Mouse (Mus musculus): ENCODE results near the gene Smpdl3b. TPM values are rescaled to one million over a fixed set of nuclear protein-coding genes. Genes with fewer than 3 reads are reported as not detected.

The Smpdl3b gene
- total and polyA plus RNA-seq, 3 experiments: 0.28 to 0.69 TPM; not detected in 1

Other genes starting within 250 kb of the Smpdl3b start
- 9.6 and 38.3 TPM in 2 replicates for gene Sesn2, start 246.8 kb downstream of the Smpdl3b start, total RNA-seq (2012; rRNA removed)
- gene Sesn2, start 246.8 kb downstream of the Smpdl3b start, polyA plus RNA-seq (2012; ENCODE audit: insufficient read depth in 1 of 2, insufficient read length in 2 of 2, low read depth in 1 of 2, low replicate concordance in 2 of 2, missing spikeins in 1 of 2): 10 to 100 TPM in 1 of 2 experiments, not detected in 1; 27.5 TPM
- 492 and 730 TPM in 2 replicates for gene Atpif1, start 223.6 kb downstream of the Smpdl3b start, total RNA-seq (2012; rRNA removed)
- 100 to 1,000 TPM in 1 of 2 experiments, not detected in 1; 566 TPM for gene Atpif1, start 223.6 kb downstream of the Smpdl3b start, polyA plus RNA-seq (2012; ENCODE audit: insufficient read depth in 1 of 2, insufficient read length in 2 of 2, low read depth in 1 of 2, low replicate concordance in 2 of 2, missing spikeins in 1 of 2)
- gene Dnajc8, start 221.7 kb downstream of the Smpdl3b start, total RNA-seq (2012; rRNA removed): 110 and 115 TPM in 2 replicates
- gene Dnajc8, start 221.7 kb downstream of the Smpdl3b start, polyA plus RNA-seq (2012; ENCODE audit: insufficient read depth in 1 of 2, insufficient read length in 2 of 2, low read depth in 1 of 2, low replicate concordance in 2 of 2, missing spikeins in 1 of 2): 100 to 1,000 TPM in 1 of 2 experiments, not detected in 1; 246 TPM
- not detected in 2 replicates for gene Ptafr, start 193.2 kb downstream of the Smpdl3b start, total RNA-seq (2012; rRNA removed)
- gene Ptafr, start 193.2 kb downstream of the Smpdl3b start, polyA plus RNA-seq (2012; ENCODE audit: insufficient read depth in 1 of 2, insufficient read length in 2 of 2, low read depth in 1 of 2, low replicate concordance in 2 of 2, missing spikeins in 1 of 2): under 1 TPM in 1 of 2 experiments, not detected in 1; 0.06 TPM
- 21.7 and 24.6 TPM in 2 replicates for gene Eya3, start 118.3 kb downstream of the Smpdl3b start, total RNA-seq (2012; rRNA removed)
- gene Eya3, start 118.3 kb downstream of the Smpdl3b start, polyA plus RNA-seq (2012; ENCODE audit: insufficient read depth in 1 of 2, insufficient read length in 2 of 2, low read depth in 1 of 2, low replicate concordance in 2 of 2, missing spikeins in 1 of 2): 100 to 1,000 TPM in 1 of 2 experiments, 10 to 100 TPM in 1; 38.2 to 270 TPM
- gene Xkr8, start 24.7 kb downstream of the Smpdl3b start, total RNA-seq (2012; rRNA removed): 2.4 and 2.8 TPM in 2 replicates
- 1 to 10 TPM in 1 of 2 experiments, not detected in 1; 3.9 TPM for gene Xkr8, start 24.7 kb downstream of the Smpdl3b start, polyA plus RNA-seq (2012; ENCODE audit: insufficient read depth in 1 of 2, insufficient read length in 2 of 2, low read depth in 1 of 2, low replicate concordance in 2 of 2, missing spikeins in 1 of 2)
- gene Rpa2, start 11.1 kb upstream of the Smpdl3b start, total RNA-seq (2012; rRNA removed): 102 and 119 TPM in 2 replicates
- gene Rpa2, start 11.1 kb upstream of the Smpdl3b start, polyA plus RNA-seq (2012; ENCODE audit: insufficient read depth in 1 of 2, insufficient read length in 2 of 2, low read depth in 1 of 2, low replicate concordance in 2 of 2, missing spikeins in 1 of 2): 100 to 1,000 TPM in 1 of 2 experiments, not detected in 1; 103 TPM
- 1.0 and 1.1 TPM in 2 replicates for gene Themis2, start 39.1 kb upstream of the Smpdl3b start, total RNA-seq (2012; rRNA removed)
- 1 to 10 TPM in 1 of 2 experiments, not detected in 1; 2.6 TPM for gene Themis2, start 39.1 kb upstream of the Smpdl3b start, polyA plus RNA-seq (2012; ENCODE audit: insufficient read depth in 1 of 2, insufficient read length in 2 of 2, low read depth in 1 of 2, low replicate concordance in 2 of 2, missing spikeins in 1 of 2)
- 83.6 and 84.7 TPM in 2 replicates for gene Ppp1r8, start 85.9 kb upstream of the Smpdl3b start, total RNA-seq (2012; rRNA removed)
- gene Ppp1r8, start 85.9 kb upstream of the Smpdl3b start, polyA plus RNA-seq (2012; ENCODE audit: insufficient read depth in 1 of 2, insufficient read length in 2 of 2, low read depth in 1 of 2, low replicate concordance in 2 of 2, missing spikeins in 1 of 2): 100 to 1,000 TPM in 1 of 2 experiments, not detected in 1; 103 TPM
- 16.3 and 16.8 TPM in 2 replicates for gene Stx12, start 127.3 kb upstream of the Smpdl3b start, total RNA-seq (2012; rRNA removed)
- gene Stx12, start 127.3 kb upstream of the Smpdl3b start, polyA plus RNA-seq (2012; ENCODE audit: insufficient read depth in 1 of 2, insufficient read length in 2 of 2, low read depth in 1 of 2, low replicate concordance in 2 of 2, missing spikeins in 1 of 2): 10 to 100 TPM in 1 of 2 experiments, not detected in 1; 22.0 TPM
- 7.5 and 8.4 TPM in 2 replicates for gene Fam76a, start 165.3 kb upstream of the Smpdl3b start, total RNA-seq (2012; rRNA removed)
- 10 to 100 TPM in 1 of 2 experiments, not detected in 1; 15.4 TPM for gene Fam76a, start 165.3 kb upstream of the Smpdl3b start, polyA plus RNA-seq (2012; ENCODE audit: insufficient read depth in 1 of 2, insufficient read length in 2 of 2, low read depth in 1 of 2, low replicate concordance in 2 of 2, missing spikeins in 1 of 2)
- not detected in 2 replicates for gene Fgr, start 216.8 kb upstream of the Smpdl3b start, total RNA-seq (2012; rRNA removed)
- not detected for gene Fgr, start 216.8 kb upstream of the Smpdl3b start, polyA plus RNA-seq (2012; ENCODE audit: insufficient read depth in 1 of 2, insufficient read length in 2 of 2, low read depth in 1 of 2, low replicate concordance in 2 of 2, missing spikeins in 1 of 2)

Measured in MEL (cell line).